Mouse (Mus musculus) ovary, postnatal 10 days (tissue): ENCODE measurements around the gene Gm3164.
"Not testable (repeated sequence)": the region's sequence is repeated elsewhere in the genome, so short reads cannot be mapped to it uniquely, and the experiment has no call there.

Experiments
- DNase-seq: peaks from one replicate; pipeline ENCODE4 v3.0.0; 2022; ENCODE audit warnings: low spot score

The Gm3164 gene

GRCm38 (mm10) chr14:4414965-4415835 lies at the start of gene Gm3164:
TSS of gene Gm3164 (plus strand) at chr14:4415448.
- DNase-seq = not testable (repeated sequence)

GRCm38 (mm10) chr14:4368991-4369390 lies 46.3 kb upstream of the Gm3164 start:
- not testable (repeated sequence) for DNase-seq

DNA sequence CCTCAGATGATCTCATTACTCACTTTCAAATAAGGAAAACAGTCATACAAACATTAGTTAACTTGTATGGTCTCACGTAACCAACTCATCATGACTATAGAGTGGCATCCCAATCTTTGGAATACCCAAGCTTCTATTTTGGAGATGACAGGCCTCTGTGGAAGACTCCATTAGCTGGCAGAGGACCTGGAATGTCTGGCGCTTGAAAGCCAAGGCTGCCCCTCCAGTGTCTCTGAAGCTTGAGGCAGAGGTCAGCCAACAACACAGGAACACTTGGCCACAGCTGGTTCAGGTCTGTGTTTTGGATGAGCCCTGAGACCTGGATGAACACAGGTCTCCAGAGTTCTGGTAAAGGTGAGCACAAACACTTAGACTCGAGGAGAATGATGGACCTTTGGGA lies 45.6 kb upstream of the Gm3164 start:
- DNase-seq = not testable (repeated sequence)

DNA sequence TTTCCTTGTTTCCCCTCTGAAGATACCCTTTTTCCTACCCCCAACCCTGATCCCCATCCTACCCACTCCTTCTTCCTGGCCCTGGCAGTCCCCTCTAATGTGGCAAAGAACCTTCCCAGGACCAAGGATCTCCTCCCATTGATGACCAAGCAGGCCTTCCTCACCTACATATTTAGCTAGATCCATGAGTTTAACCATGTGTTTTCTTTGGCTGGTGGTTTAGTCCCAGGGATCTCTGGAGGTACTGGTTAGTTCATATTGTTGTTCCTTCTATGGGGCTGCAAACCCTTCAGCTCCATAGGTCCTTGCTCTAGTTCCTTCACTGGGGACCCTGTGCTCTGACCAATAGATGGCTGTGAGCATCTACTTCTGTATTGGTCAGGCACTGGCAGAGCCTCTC lies 37.4 kb upstream of the Gm3164 start:
- DNase-seq = not testable (repeated sequence)

GRCm38 (mm10) chr14:4385606-4386005 lies 29.6 kb upstream of the Gm3164 start:
- DNase-seq = not testable (repeated sequence)

DNA sequence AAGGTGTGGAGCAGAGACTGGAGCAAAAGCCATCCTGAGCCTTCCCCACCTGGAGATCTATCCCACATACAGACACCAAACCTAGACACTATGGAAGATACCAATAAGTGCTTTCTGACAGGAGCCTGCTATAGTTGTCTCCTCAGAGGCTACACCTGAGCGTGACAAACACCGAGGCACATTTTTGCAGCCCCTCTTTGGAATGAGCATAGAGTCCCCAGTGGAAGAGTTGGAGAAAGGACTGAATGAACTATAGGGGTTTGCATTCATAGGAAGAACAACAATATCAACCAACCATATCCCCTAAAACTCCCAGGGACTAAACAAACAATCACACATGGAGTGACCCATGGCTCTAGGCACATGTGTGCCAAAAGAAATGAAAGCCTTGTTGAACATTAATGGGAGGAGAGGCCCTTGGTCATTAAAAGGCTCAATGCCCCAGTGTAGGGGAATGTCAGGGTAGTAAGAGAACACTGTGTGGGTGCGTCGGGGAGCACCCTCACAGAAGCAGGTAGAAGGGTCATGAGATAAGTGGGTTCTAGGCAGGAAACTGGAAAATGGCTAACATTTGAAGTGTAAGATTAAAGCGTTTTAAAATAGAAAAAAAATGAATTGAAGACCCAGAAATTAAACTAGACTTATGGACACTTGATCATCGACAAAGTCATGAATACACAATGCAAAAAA lies 22.3 kb upstream of the Gm3164 start:
- DNase-seq = not testable (repeated sequence)

DNA sequence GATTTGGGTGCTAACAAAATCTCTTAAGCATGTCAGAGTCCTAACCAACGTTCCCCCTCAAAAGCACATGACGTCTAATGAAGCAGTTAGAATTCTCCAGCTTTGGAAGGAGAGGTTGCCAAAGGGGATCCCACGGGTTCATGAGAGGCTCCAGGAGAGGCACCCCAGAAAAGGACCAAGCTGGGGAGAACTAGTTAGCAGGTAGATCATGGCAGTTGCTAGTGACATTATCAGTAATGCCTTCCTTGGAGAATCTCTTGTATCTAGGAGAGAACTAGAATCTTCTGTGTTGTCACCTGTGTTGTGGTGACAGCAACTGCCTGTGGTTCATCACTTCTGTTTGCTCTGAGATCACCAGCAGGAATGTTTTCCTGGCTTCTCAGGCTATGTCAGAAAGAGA lies 18.0 kb upstream of the Gm3164 start, which contains the start of gene Gm3159:
TSS of gene Gm3159 (plus strand) at position 301 of the 400 bp plus-strand sequence.
- DNase-seq = not testable (repeated sequence)

DNA sequence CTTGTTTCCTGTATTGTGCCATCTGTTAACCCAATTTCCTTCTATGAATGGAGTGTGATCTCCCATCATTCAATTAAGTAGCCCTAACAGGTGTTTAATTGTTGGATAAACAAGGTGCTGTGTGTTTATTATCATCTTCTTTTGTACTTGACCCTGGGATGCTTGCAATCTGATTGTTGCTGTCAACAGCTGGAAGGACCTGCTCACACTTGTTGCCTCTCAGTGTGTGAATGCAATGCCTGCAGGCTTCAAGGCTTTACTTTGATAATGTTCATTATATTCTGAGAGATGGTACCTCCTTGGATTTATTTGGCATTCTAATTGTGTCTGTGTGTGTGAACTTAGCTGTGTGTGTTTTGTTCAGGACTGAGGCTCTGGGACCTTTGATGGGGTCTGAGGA lies 16.6 kb upstream of the Gm3164 start:
- DNase-seq = not testable (repeated sequence)

GRCm38 (mm10) chr14:4400115-4400789 lies 15.0 kb upstream of the Gm3164 start:
- DNase-seq = not testable (repeated sequence)

DNA sequence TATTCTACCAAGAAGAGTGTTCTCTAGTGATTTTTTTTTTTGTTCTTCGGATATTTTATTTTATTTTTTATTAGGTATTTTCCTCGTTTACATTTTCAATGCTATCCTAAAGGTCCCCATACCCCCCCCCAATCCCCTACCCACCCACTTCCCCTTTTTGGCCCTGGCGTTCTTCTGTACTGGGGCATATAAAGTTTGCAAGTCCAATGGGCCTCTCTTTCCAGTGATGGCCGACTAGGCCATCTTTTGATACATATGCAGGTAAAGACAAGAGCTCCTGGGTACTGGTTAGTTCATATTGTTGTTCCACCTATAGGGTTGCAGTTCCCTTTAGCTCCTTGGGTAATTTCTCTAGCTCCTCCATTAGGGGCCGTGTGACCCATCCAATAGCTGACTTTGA lies 14.0 kb upstream of the Gm3164 start:
- not testable (repeated sequence) for DNase-seq

GRCm38 (mm10) chr14:4403840-4404239 lies 11.4 kb upstream of the Gm3164 start:
- not testable (repeated sequence) for DNase-seq

DNA sequence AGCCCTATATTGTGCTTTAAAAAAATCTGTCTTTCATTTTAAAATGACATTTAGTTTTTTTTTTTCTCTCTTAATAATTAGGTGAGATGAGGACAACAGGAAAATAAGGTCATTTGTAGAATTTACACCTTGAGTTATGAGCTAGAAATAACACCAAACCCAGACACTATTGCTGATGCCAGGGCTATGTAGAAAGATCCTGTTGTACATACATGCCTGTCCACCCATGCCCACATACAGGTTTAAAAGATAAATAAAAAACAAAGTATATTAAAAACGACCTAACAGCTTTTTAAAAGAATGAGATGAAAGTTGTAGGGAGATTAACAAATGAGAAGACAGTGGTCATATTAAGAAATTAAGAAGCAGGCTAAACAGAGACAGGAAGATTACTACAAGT lies 5.3 kb upstream of the Gm3164 start:
- DNase-seq = not testable (repeated sequence)

DNA sequence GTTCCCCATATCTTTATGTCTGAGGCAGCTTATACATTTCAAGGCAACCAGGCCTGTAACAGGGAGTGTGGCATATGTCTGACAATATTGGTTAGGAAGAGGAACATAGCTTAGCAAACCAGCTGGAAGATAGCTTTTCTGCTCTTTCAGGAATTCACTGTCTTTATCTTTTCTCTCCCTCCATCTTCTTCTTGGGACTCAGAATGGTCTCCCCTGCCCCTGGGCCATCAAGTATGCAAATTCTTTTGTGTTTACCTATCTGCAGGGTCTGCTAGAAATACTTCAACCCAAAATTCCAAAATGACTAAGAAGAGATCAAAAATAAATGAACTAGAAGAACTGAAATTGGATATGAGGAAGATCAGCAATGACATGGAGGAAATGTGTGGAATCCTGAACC lies 15.4 kb downstream of the Gm3164 start, which contains the start of gene Gm3173:
TSS of gene Gm3173 (plus strand) at position 301 of the 400 bp plus-strand sequence.
- not testable (repeated sequence) for DNase-seq

DNA sequence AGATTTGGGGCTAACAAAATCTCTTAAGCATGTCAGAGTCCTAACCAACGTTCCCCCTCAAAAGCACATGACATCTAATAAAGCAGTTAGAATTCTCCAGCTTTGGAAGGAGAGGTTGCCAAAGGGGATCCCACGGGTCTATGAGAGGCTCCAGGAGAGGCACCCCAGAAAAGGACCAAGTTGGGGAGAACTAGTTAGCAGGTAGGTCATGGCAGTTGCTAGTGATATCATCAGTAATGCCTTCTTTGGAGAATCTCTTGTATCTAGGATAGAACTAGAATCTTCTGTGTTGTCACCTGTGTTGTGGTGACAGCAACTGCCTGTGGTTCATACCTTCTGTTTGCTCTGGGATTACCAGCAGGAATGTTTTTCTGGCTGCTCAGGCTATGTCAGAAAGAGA lies 66.2 kb downstream of the Gm3164 start, which contains the start of gene Gm3182:
TSS of gene Gm3182 (plus strand) at position 301 of the 400 bp plus-strand sequence.
- DNase-seq = not testable (repeated sequence)
